Mouse (Mus musculus) midbrain, embryonic 12.5 days (tissue): ENCODE data around the gene Trim67. TPM values are rescaled to one million over a fixed set of nuclear protein-coding genes. Genes with fewer than 3 reads are reported as not detected.

Experiments
- ATAC-seq: fragments of 200-750 bp; cut with Nextera tagmentation; 2 replicates; pipeline ENCODE4 v1.8.0; 2017; ENCODE audit warnings: low read depth, moderate TSS enrichment, moderate library complexity; ENCODE audit not compliant: low FRiP score
- H3K27ac ChIP-seq: fragments of 300-500 bp; sonication (generic); replicated peaks from 2 replicates; pipeline ENCODE4 v1.5.1; 2016; ENCODE audit warnings: mild to moderate bottlenecking
- H3K27me3 ChIP-seq: fragments of 300-500 bp; sonication (generic); 2 replicates; pipeline ENCODE4 v1.6.1; 2016; ENCODE audit warnings: mild to moderate bottlenecking
- H3K36me3 ChIP-seq: fragments of 300-500 bp; sonication (generic); 2 replicates; pipeline ENCODE4 v1.6.1; 2016
- H3K4me1 ChIP-seq: fragments of 300-500 bp; sonication (generic); 2 replicates; pipeline ENCODE4 v1.6.1; 2016
- H3K4me2 ChIP-seq: fragments of 300-500 bp; sonication (generic); replicated peaks from 2 replicates; pipeline ENCODE4 v1.6.1; 2016; ENCODE audit warnings: mild to moderate bottlenecking, moderate library complexity
- H3K4me3 ChIP-seq: fragments of 300-500 bp; sonication (generic); 2 replicates; pipeline ENCODE4 v1.5.1; 2016; ENCODE audit warnings: mild to moderate bottlenecking
- H3K9ac ChIP-seq: fragments of 300-500 bp; sonication (generic); replicated peaks from 2 replicates; pipeline ENCODE4 v1.6.1; 2016; ENCODE audit warnings: mild to moderate bottlenecking, moderate library complexity
- H3K9me3 ChIP-seq: fragments of 300-500 bp; sonication (generic); 2 replicates; pipeline ENCODE4 v1.6.1; 2016; ENCODE audit warnings: mild to moderate bottlenecking
- WGBS: fragments of 180-500 bp; shearing (Covaris S2); methylation state at CpG from one replicate; pipeline ENCODE4 v1.1.7; 2016; 5-methylcytosine and 5-hydroxymethylcytosine counted together
- polyA plus RNA-seq: library from polyadenylated mRNA; unstranded; fragments of >200 nt; fragmentation: Nextera tagmentation; extraction: Ambion mirVana; gene quantifications from 2 replicates; pipeline ENCODE4 v1.2.1, GENCODE M21; 2016

The Trim67 gene
- 7.4 and 9.4 TPM in 2 replicates for polyA plus RNA-seq

DNA sequence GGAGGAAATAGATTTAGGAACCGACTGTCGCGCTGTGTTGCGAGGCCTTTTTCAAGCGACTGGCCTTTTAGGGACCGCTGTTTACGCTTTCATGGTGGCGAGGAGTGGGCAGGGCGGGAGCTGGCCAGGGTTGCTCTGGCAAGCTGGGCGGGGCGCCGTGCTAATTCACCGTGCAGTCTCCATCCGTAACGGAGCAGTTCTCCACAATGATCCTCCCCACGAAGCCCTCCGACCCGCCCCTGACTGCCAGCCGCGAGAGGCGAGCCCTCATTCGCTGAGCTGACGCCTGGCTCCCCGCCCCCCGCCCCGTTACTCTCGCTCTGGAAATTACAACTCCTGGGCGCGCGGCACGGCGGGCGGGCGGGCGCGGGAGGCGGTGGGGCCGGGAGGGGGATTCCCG is at the start of gene Trim67:
Gene Trim67, plus strand, starts transcription at position 385 of the 400 bp plus-strand sequence.
- Histone ChIP-seq H3K9ac (peak within 1 kb of the TSS; percentile 74), H3K4me2 (peak within 1 kb of the TSS; percentile 96), H3K27me3 (peaks cover 66% of the 10 kb centered on the region), H3K4me1 (peaks cover 32% of the 10 kb centered on the region), H3K9me3 (no peaks in the 10 kb centered on the region), H3K4me3 (peak within 1 kb of the TSS; percentile 69), H3K27ac (peak within 1 kb of the TSS; percentile 94), H3K36me3 (no peaks in the 10 kb centered on the region)
- 0% methylated on average over 32 of the region's 39 CpGs for WGBS
- ATAC-seq: peak; percentile 92

DNA sequence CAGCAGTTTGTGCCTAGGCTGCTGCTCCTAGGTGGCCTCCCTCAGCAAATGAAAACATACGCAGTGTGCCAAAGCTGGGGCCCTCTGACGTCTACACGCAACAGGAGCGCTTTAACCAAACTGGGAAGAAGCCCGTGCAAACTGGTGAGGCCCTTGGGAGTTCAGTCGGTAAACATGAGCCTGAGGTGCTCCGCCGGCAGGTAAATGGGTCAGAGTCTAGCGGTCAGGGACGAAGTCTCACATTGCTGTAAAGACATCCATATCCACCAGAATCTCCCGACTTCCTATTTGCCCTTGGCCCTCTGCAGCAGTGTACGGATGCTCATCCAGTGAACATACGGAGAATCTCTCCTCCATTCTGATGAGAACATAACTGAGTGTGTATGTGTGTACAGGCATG is 46.2 kb upstream of the Trim67 start:
- Histone ChIP-seq H3K4me2 (no peak overlapping the region), H3K9me3 (no peaks in the 10 kb centered on the region), H3K36me3 (no peaks in the 10 kb centered on the region), H3K4me3 (no peak overlapping the region), H3K4me1 (peaks cover 9% of the 10 kb centered on the region; the same call in 1 of the 2 replicates), H3K27me3 (peaks cover 28% of the 10 kb centered on the region), H3K27ac (no peak overlapping the region), H3K9ac (no peak overlapping the region)
- 78% methylated on average over 13 of the region's 13 CpGs for WGBS
- ATAC-seq: no peak

DNA sequence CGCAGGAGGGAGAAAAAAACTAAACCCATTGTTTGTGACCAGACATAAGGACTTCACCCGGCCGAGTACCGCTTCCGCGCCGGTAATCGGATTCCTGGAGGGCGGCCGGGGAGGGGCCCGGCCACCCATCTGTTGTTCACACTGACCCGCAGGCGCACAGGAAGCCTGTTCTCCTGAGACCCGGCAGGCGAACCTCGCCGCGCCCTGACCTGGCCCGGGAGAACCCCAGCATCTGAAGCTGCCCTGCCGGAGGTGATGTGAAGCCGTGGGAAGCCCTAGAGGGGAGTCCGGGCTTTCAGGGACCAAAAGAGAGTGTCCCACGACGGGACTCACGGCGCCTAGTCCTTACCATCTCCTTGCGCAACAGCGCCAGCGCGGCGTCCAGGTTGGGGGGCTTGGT is 41.7 kb upstream of the Trim67 start:
- Histone ChIP-seq H3K4me1 (peaks cover 14% of the 10 kb centered on the region; the same call in 1 of the 2 replicates), H3K36me3 (no peaks in the 10 kb centered on the region), H3K9me3 (no peaks in the 10 kb centered on the region), H3K4me3 (peak overlapping the region; percentile 48), H3K9ac (peak overlapping the region; percentile 12; the same call in 1 of the 2 replicates), H3K27ac (no peak overlapping the region), H3K4me2 (peak overlapping the region; percentile 77), H3K27me3 (peaks cover 61% of the 10 kb centered on the region)
- under 1% methylated on average over 31 of the region's 31 CpGs for WGBS
- ATAC-seq: no peak

DNA sequence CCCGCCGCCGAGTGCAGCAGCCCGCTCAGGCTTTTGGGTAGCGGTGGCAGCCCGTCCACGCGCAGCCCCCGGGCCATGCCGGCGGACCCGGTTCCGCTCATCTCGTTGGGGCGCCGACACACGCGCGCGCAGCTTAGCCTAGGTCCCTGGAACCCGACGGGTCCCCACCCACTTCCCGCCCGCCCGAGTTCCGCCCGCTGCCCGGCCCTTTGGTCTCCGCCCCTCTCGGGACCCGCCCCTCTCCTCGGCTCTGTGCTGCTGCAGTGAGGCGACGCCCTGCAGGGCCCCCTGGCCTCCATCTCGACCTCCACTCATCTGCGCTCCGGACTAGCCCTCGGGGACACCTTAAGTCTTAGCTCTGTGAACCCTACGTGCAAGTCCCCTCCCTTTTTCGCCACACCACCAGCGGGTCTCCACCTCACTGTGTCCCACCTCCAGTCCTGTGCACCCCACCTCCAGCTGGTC is 41.2 kb upstream of the Trim67 start, which contains the start of gene Fam89a:
Gene Fam89a, minus strand, starts transcription at position 124 of the 465 bp plus-strand sequence.
- Histone ChIP-seq H3K27me3 (peaks cover 61% of the 10 kb centered on the region), H3K36me3 (no peaks in the 10 kb centered on the region), H3K4me3 (peak within 1 kb of the TSS; percentile 48), H3K27ac (no peak within 1 kb of the TSS), H3K9me3 (no peaks in the 10 kb centered on the region), H3K9ac (peak within 1 kb of the TSS; percentile 12; the same call in 1 of the 2 replicates), H3K4me2 (peak within 1 kb of the TSS; percentile 77), H3K4me1 (peaks cover 14% of the 10 kb centered on the region; the same call in 1 of the 2 replicates)
- ATAC-seq: peak; percentile 38; the same call in 1 of the 2 replicates
- WGBS: 0% methylated on average over 33 of the region's 41 CpGs

DNA sequence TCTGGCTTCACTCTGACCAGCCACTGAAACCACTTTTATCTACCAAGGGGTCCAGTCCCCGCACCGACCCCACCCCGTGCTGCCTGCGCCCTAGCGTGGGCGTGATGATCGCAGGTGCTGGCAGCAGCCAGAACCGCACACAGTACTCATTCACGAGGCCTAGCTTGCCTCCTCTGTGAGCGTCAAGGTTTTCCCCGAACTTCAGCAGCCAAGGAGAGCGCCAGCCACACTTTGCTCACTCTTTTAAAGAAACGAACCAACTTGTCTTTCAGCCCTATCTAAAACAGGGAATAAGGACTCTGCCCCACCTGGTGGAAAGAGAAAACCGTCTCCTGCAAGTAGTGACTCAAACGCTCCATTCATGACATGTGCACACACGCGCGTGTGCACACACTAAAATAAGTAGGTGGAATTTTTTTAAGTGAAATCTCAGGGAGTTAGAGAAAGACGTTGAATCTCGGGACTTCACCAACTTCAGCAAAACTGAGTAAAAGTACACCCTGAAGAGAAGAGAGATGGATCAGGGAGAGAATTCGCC is 40.5 kb upstream of the Trim67 start:
- Histone ChIP-seq H3K27ac (no peak overlapping the region), H3K36me3 (no peaks in the 10 kb centered on the region), H3K9ac (no peak overlapping the region), H3K4me1 (peaks cover 14% of the 10 kb centered on the region; the same call in 1 of the 2 replicates), H3K9me3 (no peaks in the 10 kb centered on the region), H3K4me3 (no peak overlapping the region), H3K27me3 (peaks cover 61% of the 10 kb centered on the region), H3K4me2 (no peak overlapping the region)
- ATAC-seq: no peak
- 34% methylated on average over 21 of the region's 21 CpGs for WGBS

DNA sequence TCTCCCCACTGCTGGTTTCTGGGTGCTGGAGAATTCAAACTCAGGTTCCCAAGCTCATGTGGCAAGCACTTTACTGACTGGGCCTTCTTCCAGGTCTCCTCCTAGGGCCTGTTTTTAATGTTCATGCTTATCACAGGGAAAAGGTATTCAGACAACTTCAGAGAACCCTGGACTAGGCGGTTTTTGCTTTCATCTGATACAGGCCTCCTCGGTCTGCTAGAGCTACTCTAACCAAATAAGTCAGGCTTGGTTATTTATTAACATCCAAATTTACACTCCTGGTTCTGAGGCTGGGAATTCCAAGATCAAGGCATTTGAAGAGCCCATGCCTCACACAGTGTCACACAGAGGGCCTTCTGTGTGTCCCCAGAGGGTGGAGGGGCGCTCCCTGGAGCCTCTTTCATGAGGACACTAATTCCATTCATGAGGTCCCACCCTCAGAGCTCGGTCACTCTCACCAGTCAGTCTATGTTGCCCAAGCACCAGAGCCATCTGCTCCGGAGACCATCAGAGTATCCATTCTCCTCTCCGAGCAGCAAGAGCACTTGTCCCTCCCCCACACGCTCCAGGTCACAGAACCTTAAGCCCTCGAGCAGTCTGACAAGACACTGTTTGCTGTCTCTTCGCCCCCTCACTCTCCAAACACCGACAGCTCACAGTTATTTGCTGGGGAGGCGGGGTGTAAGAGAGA is 38.6 kb upstream of the Trim67 start:
- WGBS: 14% methylated on average over 11 of the region's 11 CpGs
- peaks cover 14% of the 10 kb centered on the region; the same call in 1 of the 2 replicates for H3K4me1 ChIP-seq
- H3K27me3 ChIP-seq: peaks cover 57% of the 10 kb centered on the region
- H3K9me3 ChIP-seq: no peaks in the 10 kb centered on the region
- no peak overlapping the region for H3K4me2 ChIP-seq
- no peak overlapping the region for H3K4me3 ChIP-seq
- no peaks in the 10 kb centered on the region for H3K36me3 ChIP-seq
- no peak for ATAC-seq
- no peak overlapping the region for H3K27ac ChIP-seq
- H3K9ac ChIP-seq: no peak overlapping the region

DNA sequence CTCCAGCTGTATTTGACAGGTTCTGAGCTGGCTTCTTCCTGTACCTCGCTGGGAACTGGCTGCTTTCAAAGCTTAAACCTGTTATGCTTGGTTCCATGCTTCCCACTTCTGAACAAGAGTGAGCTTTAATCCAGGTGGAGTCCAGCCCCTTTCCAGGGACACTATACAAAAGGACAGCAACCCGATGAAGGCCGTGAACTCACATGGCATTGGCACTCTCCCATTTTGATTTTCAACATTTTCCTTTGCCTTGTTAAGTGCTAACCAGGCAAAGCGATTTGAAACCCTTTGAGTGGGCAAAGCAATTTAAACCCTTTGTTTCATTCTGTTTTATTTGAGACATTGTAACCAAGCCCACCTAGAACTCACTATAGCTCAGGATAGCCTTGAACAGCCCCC is 38.1 kb upstream of the Trim67 start:
- Histone ChIP-seq H3K27ac (no peak overlapping the region), H3K4me1 (peaks cover 14% of the 10 kb centered on the region; the same call in 1 of the 2 replicates), H3K27me3 (peaks cover 52% of the 10 kb centered on the region), H3K9me3 (no peaks in the 10 kb centered on the region), H3K9ac (no peak overlapping the region), H3K4me2 (no peak overlapping the region), H3K4me3 (no peak overlapping the region), H3K36me3 (no peaks in the 10 kb centered on the region)
- no peak for ATAC-seq
- WGBS: 37% methylated on average over 4 of the region's 4 CpGs

DNA sequence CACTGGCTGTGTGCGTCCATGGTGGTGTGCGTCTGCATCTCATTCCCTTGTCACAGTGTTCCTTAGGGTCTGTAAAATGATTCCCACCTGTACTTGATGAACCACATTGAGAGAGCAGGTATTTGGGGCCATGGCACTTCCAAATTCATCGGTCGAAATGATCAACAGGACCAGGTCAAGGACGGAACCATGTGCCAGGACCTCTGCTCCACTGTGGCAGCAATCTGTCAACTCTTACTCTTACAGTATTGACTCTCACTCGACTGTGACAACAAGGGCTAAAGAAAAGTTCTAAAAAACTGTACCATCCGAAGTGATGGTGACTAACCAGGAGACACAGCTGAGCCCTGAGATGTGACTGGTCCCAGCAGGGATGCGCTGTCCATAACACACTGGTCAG is 37.4 kb upstream of the Trim67 start:
- no peaks in the 10 kb centered on the region for H3K36me3 ChIP-seq
- H3K4me3 ChIP-seq: no peak overlapping the region
- 86% methylated on average over 8 of the region's 8 CpGs for WGBS
- H3K27ac ChIP-seq: no peak overlapping the region
- peaks cover 45% of the 10 kb centered on the region for H3K27me3 ChIP-seq
- no peaks in the 10 kb centered on the region for H3K9me3 ChIP-seq
- no peak overlapping the region for H3K9ac ChIP-seq
- H3K4me1 ChIP-seq: peaks cover 14% of the 10 kb centered on the region; the same call in 1 of the 2 replicates
- no peak for ATAC-seq
- no peak overlapping the region for H3K4me2 ChIP-seq

DNA sequence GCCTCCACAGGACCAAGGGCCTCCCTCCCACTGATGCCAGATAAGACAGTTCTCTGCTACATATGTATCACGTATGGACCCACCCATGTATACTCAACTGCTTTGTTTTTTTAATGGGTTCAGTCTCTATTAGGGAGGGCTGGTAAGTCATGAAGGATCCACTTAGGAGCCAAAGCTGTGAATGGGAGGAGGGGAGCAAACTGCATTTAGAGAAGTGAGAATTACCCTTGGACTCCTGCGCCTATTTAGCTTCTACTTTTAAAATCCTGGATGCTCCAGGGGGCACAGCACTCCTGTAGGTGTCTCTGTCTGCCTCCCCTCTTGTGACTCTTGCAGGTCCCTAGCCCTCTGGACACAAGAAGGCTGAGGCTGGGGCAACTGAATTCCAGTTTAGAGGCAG is 36.7 kb upstream of the Trim67 start:
- Histone ChIP-seq H3K27me3 (peaks cover 38% of the 10 kb centered on the region), H3K9ac (no peak overlapping the region), H3K9me3 (no peaks in the 10 kb centered on the region), H3K4me1 (peaks cover 10% of the 10 kb centered on the region; the same call in 1 of the 2 replicates), H3K36me3 (no peaks in the 10 kb centered on the region), H3K4me3 (no peak overlapping the region), H3K27ac (no peak overlapping the region), H3K4me2 (no peak overlapping the region)
- ATAC-seq: no peak
- WGBS: 65% methylated on average over 2 of the region's 2 CpGs

DNA sequence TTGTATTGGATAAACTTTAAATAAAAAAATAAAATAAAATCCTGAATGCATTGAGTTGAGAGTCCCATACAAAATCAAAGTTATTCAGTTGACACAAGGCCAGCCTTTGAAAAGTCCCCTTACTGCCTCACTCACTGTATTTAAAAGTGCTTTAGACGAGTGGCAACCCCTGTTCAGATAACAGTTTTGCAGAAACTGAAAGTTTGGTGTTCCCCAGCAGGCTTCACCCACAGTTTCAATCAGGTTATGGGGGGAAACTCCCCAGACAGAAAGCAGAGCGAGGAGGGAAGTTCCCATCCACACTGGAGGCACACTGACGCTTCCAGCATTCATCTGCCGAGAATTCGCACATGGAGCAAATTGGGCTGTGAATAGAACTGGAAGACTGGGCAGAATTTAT is 36.3 kb upstream of the Trim67 start:
- H3K27me3 ChIP-seq: peaks cover 34% of the 10 kb centered on the region
- no peak overlapping the region for H3K4me3 ChIP-seq
- no peaks in the 10 kb centered on the region for H3K36me3 ChIP-seq
- WGBS: 66% methylated on average over 5 of the region's 5 CpGs
- ATAC-seq: no peak
- H3K4me2 ChIP-seq: no peak overlapping the region
- no peaks in the 10 kb centered on the region for H3K9me3 ChIP-seq
- no peak overlapping the region for H3K27ac ChIP-seq
- H3K4me1 ChIP-seq: peaks cover 6% of the 10 kb centered on the region; the same call in 1 of the 2 replicates
- H3K9ac ChIP-seq: no peak overlapping the region

DNA sequence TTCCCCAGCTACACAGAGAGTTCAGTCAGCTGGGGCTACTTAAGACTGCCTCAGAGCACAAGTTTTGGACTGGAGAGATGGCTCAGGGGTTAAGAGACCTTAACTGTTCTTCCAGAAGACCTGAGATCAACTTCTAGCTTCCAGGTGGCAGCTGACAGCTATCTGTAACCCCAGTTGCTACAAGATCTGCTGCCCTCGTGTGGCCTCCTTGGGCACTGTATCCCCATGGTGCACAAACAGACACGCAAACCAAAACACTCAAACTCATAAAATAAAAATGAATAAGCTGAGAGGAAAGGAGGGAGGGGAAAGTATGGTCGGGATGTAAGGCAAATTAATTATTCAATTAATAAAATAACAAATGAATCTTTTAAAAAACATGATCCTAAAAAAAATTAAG is 34.3 kb upstream of the Trim67 start:
- Histone ChIP-seq H3K27ac (no peak overlapping the region), H3K9ac (no peak overlapping the region), H3K9me3 (no peaks in the 10 kb centered on the region), H3K36me3 (no peaks in the 10 kb centered on the region), H3K4me3 (no peak overlapping the region), H3K4me2 (no peak overlapping the region), H3K27me3 (peaks cover 14% of the 10 kb centered on the region; the same call in 1 of the 2 replicates), H3K4me1 (no peaks in the 10 kb centered on the region)
- ATAC-seq: no peak
- WGBS: 46% methylated on average over 3 of the region's 3 CpGs

DNA sequence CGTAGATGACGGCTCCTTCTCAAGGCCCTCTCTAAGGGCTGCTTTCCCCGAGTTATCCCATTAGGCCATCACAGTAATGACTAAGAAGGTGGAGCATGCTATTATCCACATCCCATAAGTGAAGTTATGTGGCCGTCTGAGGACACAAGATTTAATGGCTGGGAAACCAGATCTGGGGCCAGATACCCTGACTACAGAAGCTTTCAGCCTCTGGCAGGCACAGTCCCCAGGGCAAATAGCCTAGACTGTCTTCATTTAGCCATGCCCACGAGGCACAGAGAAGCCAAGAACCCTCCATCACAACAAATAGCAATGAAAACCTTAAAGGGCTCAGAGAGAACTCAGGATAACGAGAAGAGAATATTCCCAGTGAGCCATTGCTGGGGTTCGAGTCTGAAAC is 29.8 kb upstream of the Trim67 start:
- H3K4me2 ChIP-seq: no peak overlapping the region
- H3K27me3 ChIP-seq: no peaks in the 10 kb centered on the region
- no peak overlapping the region for H3K4me3 ChIP-seq
- H3K9me3 ChIP-seq: no peaks in the 10 kb centered on the region
- no peaks in the 10 kb centered on the region for H3K4me1 ChIP-seq
- H3K27ac ChIP-seq: no peak overlapping the region
- H3K36me3 ChIP-seq: no peaks in the 10 kb centered on the region
- 72% methylated on average over 7 of the region's 7 CpGs for WGBS
- no peak for ATAC-seq
- no peak overlapping the region for H3K9ac ChIP-seq
